Mouse (Mus musculus) lung, postnatal 0 days (tissue): ENCODE measurements at regions not wholly inside any gene's neighbourhood (a gene's known extent, or its start where the extent isn't known, plus 50 kb on each side); places are given as distances from the start of the nearest gene placed in this dataset.

ENCODE experiments used
- ATAC-seq: fragments of 200-750 bp; cut with Nextera tagmentation; 2 replicates; pipeline ENCODE4 v1.8.0; 2017; ENCODE audit warnings: moderate library complexity
- DNase-seq: peaks from one replicate; pipeline ENCODE4 v3.0.0-alpha.2; 2016; ENCODE audit warnings: low spot score
- H3K27ac ChIP-seq: fragments of 300-500 bp; sonication (generic); 2 replicates; pipeline ENCODE4 v1.5.1; 2014; ENCODE audit warnings: antibody characterized with exemption, mild to moderate bottlenecking, low read length, mixed read lengths
- H3K27me3 ChIP-seq: fragments of 300-500 bp; sonication (generic); replicated peaks from 2 replicates; pipeline ENCODE4 v1.6.1; 2014; ENCODE audit warnings: low read length, mixed read lengths; ENCODE audit not compliant: insufficient read depth
- H3K36me3 ChIP-seq: fragments of 300-500 bp; sonication (generic); 2 replicates; pipeline ENCODE4 v1.6.1; 2014; ENCODE audit warnings: low read length, mixed read lengths; ENCODE audit not compliant: insufficient read depth
- H3K4me1 ChIP-seq: fragments of 300-500 bp; sonication (generic); 2 replicates; pipeline ENCODE4 v1.6.1; 2014; ENCODE audit warnings: antibody characterized with exemption, low read depth, low read length, mixed read lengths; ENCODE audit not compliant: insufficient read depth
- H3K4me2 ChIP-seq: fragments of 300-500 bp; sonication (generic); replicated peaks from 2 replicates; pipeline ENCODE4 v1.6.1; 2014; ENCODE audit warnings: low read depth, mild to moderate bottlenecking, low read length, moderate library complexity, mixed read lengths
- H3K4me3 ChIP-seq: fragments of 300-500 bp; sonication (generic); 2 replicates; pipeline ENCODE4 v1.5.1; 2014; ENCODE audit warnings: low read depth, low read length
- H3K9ac ChIP-seq: fragments of 300-500 bp; sonication (generic); replicated peaks from 2 replicates; pipeline ENCODE4 v1.6.1; 2014; ENCODE audit warnings: low read depth, mild to moderate bottlenecking
- H3K9me3 ChIP-seq: fragments of 300-500 bp; sonication (generic); 2 replicates; pipeline ENCODE4 v1.6.1; 2016; ENCODE audit warnings: low read length, mixed read lengths
- CTCF ChIP-seq: IDR thresholded peaks from 2 replicates; pipeline ENCODE4 v1.5.1; 2016; ENCODE audit warnings: antibody characterized with exemption, mild to moderate bottlenecking
- EP300 ChIP-seq: IDR thresholded peaks from 2 replicates; pipeline ENCODE4 v1.6.1; 2016; ENCODE audit warnings: antibody characterized with exemption, mild to moderate bottlenecking, control low read depth
- WGBS: fragments of 180-500 bp; shearing (Covaris S2); extraction: QIAGEN DNeasy Blood & Tissue Kit; methylation state at CpG from one replicate; pipeline ENCODE4 v1.1.7; 2014; 5-methylcytosine and 5-hydroxymethylcytosine counted together

DNA sequence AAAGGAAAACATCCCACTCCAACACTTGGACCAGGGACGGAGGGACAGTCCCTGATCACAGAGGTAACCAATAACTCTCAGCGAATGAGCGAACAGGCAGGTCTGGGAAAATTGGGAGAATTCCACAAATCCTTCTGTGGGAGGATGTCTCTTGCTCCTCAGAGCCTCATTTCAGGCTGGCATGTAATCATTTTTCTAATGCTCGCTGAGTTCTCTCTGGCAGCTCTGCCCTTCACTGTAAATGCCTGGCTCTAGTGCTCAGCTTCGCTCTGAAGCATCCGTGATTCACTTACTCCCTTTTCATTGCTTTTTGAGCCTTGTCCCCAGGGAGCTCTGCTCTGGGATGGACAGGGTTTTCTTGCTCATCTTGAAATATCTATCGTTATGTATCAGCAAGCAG, 283.6 kb downstream of the Tle4 start:
- Histone ChIP-seq H3K9me3 (no peaks in the 10 kb centered on the region), H3K36me3 (no peaks in the 10 kb centered on the region), H3K4me1 (no peaks in the 10 kb centered on the region), H3K27me3 (no peaks in the 10 kb centered on the region), H3K9ac (no peak overlapping the region), H3K4me2 (no peak overlapping the region), H3K27ac (no peak overlapping the region), H3K4me3 (no peak overlapping the region)
- 78% methylated on average over 7 of the region's 7 CpGs for WGBS
- ATAC-seq (no peak), DNase-seq (no peak)
- no peak for TF ChIP-seq CTCF
- TF ChIP-seq EP300 = no peak

GRCm38 (mm10) chr19:14319677-14320191, 278.1 kb downstream of the Tle4 start:
- Histone ChIP-seq H3K27ac (no peak overlapping the region), H3K4me2 (no peak overlapping the region), H3K9ac (no peak overlapping the region), H3K4me3 (no peak overlapping the region), H3K27me3 (no peaks in the 10 kb centered on the region), H3K4me1 (no peaks in the 10 kb centered on the region), H3K9me3 (no peaks in the 10 kb centered on the region), H3K36me3 (no peaks in the 10 kb centered on the region)
- 76% methylated on average over 3 of the region's 3 CpGs for WGBS
- DNase-seq (no peak), ATAC-seq (no peak)
- no peak for TF ChIP-seq CTCF
- TF ChIP-seq EP300 = no peak

DNA sequence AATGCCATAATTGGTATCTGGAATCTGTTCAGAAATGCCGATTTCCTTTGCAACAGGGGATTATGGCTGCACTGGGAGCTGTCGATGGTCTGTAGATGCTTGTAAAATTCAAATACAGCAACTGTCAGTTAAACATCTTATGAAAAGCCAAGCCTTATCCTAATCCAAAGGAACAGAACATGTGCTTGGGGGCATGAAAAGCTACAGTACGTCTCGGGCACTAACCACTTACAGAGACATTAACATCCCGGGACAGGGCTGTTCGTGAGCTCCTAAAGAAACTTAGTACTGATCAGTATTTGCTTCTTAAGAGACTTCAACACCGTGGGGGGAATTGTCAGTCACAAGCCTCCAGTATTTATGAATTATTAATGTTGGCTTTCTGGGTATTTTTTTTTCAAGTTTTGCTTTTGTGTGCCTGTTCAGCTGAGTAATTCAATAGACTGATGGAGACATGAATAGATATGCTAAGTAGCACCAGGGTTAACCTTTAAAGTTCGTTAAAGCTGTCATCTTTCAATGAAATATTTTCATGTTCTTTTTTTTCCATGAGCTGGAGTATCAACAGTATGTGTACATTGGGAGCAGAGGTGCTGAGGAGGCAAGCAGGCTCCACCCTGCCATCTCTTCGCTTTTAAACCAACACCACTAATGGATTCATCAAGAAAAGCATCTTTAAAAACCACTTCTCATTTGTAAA, 272.3 kb downstream of the Tle4 start:
- DNase-seq (no peak), ATAC-seq (no peak)
- H3K4me1 ChIP-seq = no peaks in the 10 kb centered on the region
- no peak overlapping the region for H3K4me3 ChIP-seq
- no peak overlapping the region for H3K9ac ChIP-seq
- H3K27ac ChIP-seq = no peak overlapping the region
- H3K4me2 ChIP-seq = no peak overlapping the region
- no peaks in the 10 kb centered on the region for H3K36me3 ChIP-seq
- no peaks in the 10 kb centered on the region for H3K9me3 ChIP-seq
- WGBS = 80% methylated on average over 9 of the region's 9 CpGs
- TF ChIP-seq CTCF = no peak
- no peak for TF ChIP-seq EP300
- no peaks in the 10 kb centered on the region for H3K27me3 ChIP-seq

DNA sequence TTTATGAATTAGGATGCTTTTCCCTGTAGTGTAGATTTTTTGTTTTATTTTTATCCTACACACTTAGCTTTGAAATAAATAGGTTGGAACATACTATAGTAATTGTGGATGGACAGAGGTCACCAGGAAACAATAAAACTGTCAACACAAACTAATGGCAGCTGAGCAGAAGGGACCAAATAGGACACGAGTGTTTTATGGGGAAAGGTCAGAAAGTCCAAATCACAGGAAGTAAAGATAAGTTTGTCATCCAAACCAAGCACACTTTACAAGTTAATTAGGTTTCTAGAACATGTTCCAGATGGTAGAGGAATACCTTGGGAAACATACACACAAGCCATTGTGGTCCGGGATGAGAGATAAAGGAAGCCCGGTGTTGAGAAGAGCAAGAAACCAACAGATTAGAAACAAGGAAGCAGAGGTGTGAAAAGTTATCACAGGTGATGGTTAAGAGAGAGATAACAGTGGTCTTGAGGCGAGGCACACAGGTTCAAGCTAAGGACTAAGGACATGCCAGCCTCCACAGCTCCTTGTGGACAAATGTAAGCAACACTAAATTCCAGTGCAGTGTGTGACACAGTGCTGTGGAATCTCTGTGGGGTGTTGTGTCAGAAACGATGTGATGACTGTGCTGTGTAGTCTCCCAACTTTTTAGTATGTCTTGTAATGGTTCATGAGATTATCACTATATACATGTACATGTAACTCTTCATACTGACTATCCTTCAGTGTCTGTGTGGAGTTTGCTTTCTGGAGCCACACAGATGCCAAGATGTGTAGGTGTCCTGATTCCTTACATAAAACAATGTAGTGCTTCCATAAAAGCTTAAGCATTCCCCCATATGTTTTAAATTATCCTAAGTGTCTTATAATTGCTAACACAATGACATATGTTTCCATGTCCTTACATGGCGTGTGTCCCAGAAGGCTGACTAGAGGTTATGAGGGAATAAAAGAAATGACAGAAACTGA, 264.5 kb downstream of the Tle4 start:
- ATAC-seq (no peak), DNase-seq (no peak)
- Histone ChIP-seq H3K9me3 (no peaks in the 10 kb centered on the region), H3K27me3 (no peaks in the 10 kb centered on the region), H3K4me1 (no peaks in the 10 kb centered on the region), H3K4me2 (no peak overlapping the region), H3K27ac (no peak overlapping the region), H3K36me3 (no peaks in the 10 kb centered on the region), H3K4me3 (no peak overlapping the region), H3K9ac (no peak overlapping the region)
- TF ChIP-seq CTCF (no peak), EP300 (no peak)
- WGBS = 32% methylated on average over 6 of the region's 6 CpGs

DNA sequence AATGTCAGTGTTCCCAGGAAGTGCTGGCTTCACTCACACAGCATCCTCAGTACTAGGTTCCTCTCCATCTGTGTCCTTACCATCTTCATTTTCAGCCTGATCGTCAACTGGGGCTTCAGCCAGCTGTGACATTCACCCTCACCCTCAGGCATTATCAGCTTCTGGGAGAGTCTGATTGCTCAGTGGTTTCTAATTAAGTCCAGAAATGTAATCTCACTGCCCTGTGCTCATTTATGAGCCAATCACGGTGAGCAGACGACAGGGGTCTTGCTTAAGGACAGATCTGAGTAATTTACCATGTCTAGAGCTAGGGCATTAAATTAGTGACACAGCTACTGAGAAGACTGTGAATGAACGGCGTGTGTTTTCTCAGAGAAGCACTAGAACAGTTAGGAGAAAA, 260.8 kb downstream of the Tle4 start:
- Histone ChIP-seq H3K27ac (no peak overlapping the region), H3K9ac (no peak overlapping the region), H3K27me3 (no peaks in the 10 kb centered on the region), H3K9me3 (no peaks in the 10 kb centered on the region), H3K36me3 (no peaks in the 10 kb centered on the region), H3K4me1 (no peaks in the 10 kb centered on the region), H3K4me2 (no peak overlapping the region), H3K4me3 (no peak overlapping the region)
- WGBS = 53% methylated on average over 5 of the region's 5 CpGs
- no peak for DNase-seq
- no peak for TF ChIP-seq EP300
- TF ChIP-seq CTCF = no peak
- no peak for ATAC-seq

DNA sequence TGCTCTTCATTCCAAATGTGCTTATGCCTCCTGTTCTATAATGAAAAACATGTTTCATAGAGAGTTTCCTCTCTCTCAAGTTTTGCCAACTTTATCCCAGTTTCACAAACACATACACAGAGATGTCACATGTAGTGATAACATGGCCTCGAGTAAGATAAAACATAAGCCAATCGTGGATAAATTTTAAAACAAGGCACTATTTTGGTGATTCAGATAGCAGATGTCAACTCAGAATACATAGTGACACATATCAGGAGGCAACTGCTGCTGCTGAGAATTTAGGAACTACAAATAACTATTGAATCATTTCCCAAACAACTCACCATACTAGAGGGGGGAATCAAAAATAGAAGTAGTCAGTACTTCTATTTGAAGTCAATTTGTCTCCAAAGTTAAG, 257.1 kb downstream of the Tle4 start:
- Histone ChIP-seq H3K27me3 (no peaks in the 10 kb centered on the region), H3K27ac (no peak overlapping the region), H3K4me2 (no peak overlapping the region), H3K4me1 (no peaks in the 10 kb centered on the region), H3K9me3 (no peaks in the 10 kb centered on the region), H3K36me3 (no peaks in the 10 kb centered on the region), H3K9ac (no peak overlapping the region), H3K4me3 (no peak overlapping the region)
- no peak for TF ChIP-seq CTCF
- no peak for TF ChIP-seq EP300
- DNase-seq (no peak), ATAC-seq (no peak)
- WGBS = 46% methylated on average over 2 of the region's 2 CpGs
